Mouse (Mus musculus): ENCODE data around the gene Phc2. TPM values are rescaled to one million over a fixed set of nuclear protein-coding genes. Genes with fewer than 3 reads are reported as not detected.

Phc2 gene
- polyA plus RNA-seq, 1 experiment from 2014 or later: 61.5 TPM

Other genes with a start within 250 kb of the Phc2 start
- 3.6 and 3.7 TPM in 2 replicates for gene Zscan20, start 44.6 kb upstream of the Phc2 start, polyA plus RNA-seq (2015; fragmentation: Nextera tagmentation; extraction: Ambion mirVana)
- gene Tlr12, start 36.1 kb upstream of the Phc2 start, polyA plus RNA-seq (2015; fragmentation: Nextera tagmentation; extraction: Ambion mirVana): 0.45 and 0.71 TPM in 2 replicates
- 0.12 and 0.15 TPM in 2 replicates for gene A3galt2, start 100.7 kb downstream of the Phc2 start, polyA plus RNA-seq (2015; fragmentation: Nextera tagmentation; extraction: Ambion mirVana)
- gene Zfp362, start 151.3 kb downstream of the Phc2 start, polyA plus RNA-seq (2015; fragmentation: Nextera tagmentation; extraction: Ambion mirVana): 37.3 and 43.6 TPM in 2 replicates
- gene Trim62, start 228.9 kb downstream of the Phc2 start, polyA plus RNA-seq (2015; fragmentation: Nextera tagmentation; extraction: Ambion mirVana): 9.1 and 10.6 TPM in 2 replicates